Mouse (Mus musculus) forebrain, embryonic 11.5 days (tissue): ENCODE measurements around the gene Srpr. TPM values are rescaled to one million over a fixed set of nuclear protein-coding genes. Genes with fewer than 3 reads are reported as not detected.

Source experiments
- ATAC-seq: fragments of 200-750 bp; cut with Nextera tagmentation; replicated peaks from 2 replicates; pipeline ENCODE4 v1.8.0; 2017; ENCODE audit warnings: moderate TSS enrichment; ENCODE audit not compliant: low FRiP score
- DNase-seq: peaks from one replicate; pipeline ENCODE4 v3.0.0-alpha.2; 2017; ENCODE audit warnings: low spot score
- H3K27ac ChIP-seq: fragments of 300-500 bp; sonication (generic); 2 replicates; pipeline ENCODE4 v1.5.1; 2014; ENCODE audit warnings: low read depth, low read length
- H3K27me3 ChIP-seq: fragments of 300-500 bp; sonication (generic); 2 replicates; pipeline ENCODE4 v1.6.1; 2014; ENCODE audit warnings: mild to moderate bottlenecking, low read length, mixed read lengths; ENCODE audit not compliant: control insufficient read depth, insufficient read depth
- H3K36me3 ChIP-seq: fragments of 300-500 bp; sonication (generic); 2 replicates; pipeline ENCODE4 v1.6.1; 2014; ENCODE audit warnings: mild to moderate bottlenecking, low read length, moderate library complexity, mixed read lengths; ENCODE audit not compliant: control insufficient read depth, insufficient read depth
- H3K4me1 ChIP-seq: fragments of 300-500 bp; sonication (generic); replicated peaks from 2 replicates; pipeline ENCODE4 v1.6.1; 2014; ENCODE audit warnings: low read length, mixed read lengths; ENCODE audit not compliant: control insufficient read depth, insufficient read depth
- H3K4me2 ChIP-seq: fragments of 300-500 bp; sonication (generic); 2 replicates; pipeline ENCODE4 v1.6.1; 2014; ENCODE audit warnings: low read depth, mild to moderate bottlenecking, low read length, moderate library complexity, mixed read lengths; ENCODE audit not compliant: severe bottlenecking
- H3K4me3 ChIP-seq: fragments of 300-500 bp; sonication (generic); 2 replicates; pipeline ENCODE4 v1.5.1; 2014; ENCODE audit warnings: low read depth, low read length
- H3K9ac ChIP-seq: fragments of 300-500 bp; sonication (generic); 2 replicates; pipeline ENCODE4 v1.6.1; 2014; ENCODE audit warnings: low read length
- H3K9me3 ChIP-seq: fragments of 300-500 bp; sonication (generic); 2 replicates; pipeline ENCODE4 v1.6.1; 2016; ENCODE audit warnings: low read length, mixed read lengths; ENCODE audit not compliant: control insufficient read depth
- WGBS: fragments of 180-500 bp; shearing (Covaris S2); extraction: QIAGEN DNeasy Blood & Tissue Kit; methylation state at CpG from one replicate; pipeline ENCODE4 v1.1.7; 2014; 5-methylcytosine and 5-hydroxymethylcytosine counted together
- polyA plus RNA-seq: library from polyadenylated mRNA; unstranded; fragments of >200 nt; fragmentation: Nextera tagmentation; extraction: Ambion mirVana; gene quantifications from 2 replicates; pipeline ENCODE4 v1.2.1, GENCODE M21; 2014

Gene Srpr
- polyA plus RNA-seq, 1 experiment from 2014 or later = 89.2 TPM

- DNase-seq = no peak
- H3K4me3 ChIP-seq = no peak overlapping the region
- no peak overlapping the region for H3K4me2 ChIP-seq
- H3K36me3 ChIP-seq = peaks cover 8% of the 10 kb centered on the region; the same call in 1 of the 2 replicates
- no peaks in the 10 kb centered on the region for H3K9me3 ChIP-seq
- 93% methylated on average over 3 of the region's 3 CpGs for WGBS
- H3K27ac ChIP-seq = no peak overlapping the region
- H3K9ac ChIP-seq = no peak overlapping the region
- no peaks in the 10 kb centered on the region for H3K4me1 ChIP-seq
- H3K27me3 ChIP-seq = no peaks in the 10 kb centered on the region
- ATAC-seq = no peak
Observed at GRCm38 (mm10) chr9:35223466-35223865, 23.5 kb downstream of the Srpr start.

- Histone ChIP-seq H3K4me3 (no peak overlapping the region), H3K9me3 (no peaks in the 10 kb centered on the region), H3K4me1 (no peaks in the 10 kb centered on the region), H3K27ac (no peak overlapping the region), H3K9ac (no peak overlapping the region), H3K4me2 (no peak overlapping the region), H3K27me3 (no peaks in the 10 kb centered on the region), H3K36me3 (peaks cover 3% of the 10 kb centered on the region; the same call in 1 of the 2 replicates)
- DNase-seq (no peak), ATAC-seq (no peak)
- 90% methylated on average over 3 of the region's 3 CpGs for WGBS
Observed at GRCm38 (mm10) chr9:35228671-35229070, 28.7 kb downstream of the Srpr start.

- no peak for ATAC-seq
- no peak overlapping the region for H3K4me2 ChIP-seq
- H3K27ac ChIP-seq = no peak overlapping the region
- H3K36me3 ChIP-seq = peaks cover 3% of the 10 kb centered on the region; the same call in 1 of the 2 replicates
- no peak for DNase-seq
- H3K4me1 ChIP-seq = no peaks in the 10 kb centered on the region
- H3K9me3 ChIP-seq = no peaks in the 10 kb centered on the region
- no peaks in the 10 kb centered on the region for H3K27me3 ChIP-seq
- no peak overlapping the region for H3K4me3 ChIP-seq
- WGBS = 66% methylated on average over 3 of the region's 3 CpGs
- no peak overlapping the region for H3K9ac ChIP-seq
Observed at GRCm38 (mm10) chr9:35235996-35236395, 36.0 kb downstream of the Srpr start.

- H3K27me3 ChIP-seq = no peaks in the 10 kb centered on the region
- H3K4me1 ChIP-seq = no peaks in the 10 kb centered on the region
- H3K4me2 ChIP-seq = no peak overlapping the region
- H3K36me3 ChIP-seq = no peaks in the 10 kb centered on the region
- WGBS = 90% methylated on average over 1 of the region's 1 CpGs
- no peak overlapping the region for H3K4me3 ChIP-seq
- H3K27ac ChIP-seq = no peak overlapping the region
- H3K9ac ChIP-seq = no peak overlapping the region
- no peaks in the 10 kb centered on the region for H3K9me3 ChIP-seq
- no peak for DNase-seq
- no peak for ATAC-seq
Observed at GRCm38 (mm10) chr9:35238371-35238770, 38.4 kb downstream of the Srpr start.

GRCm38 (mm10) chr9:35238915-35239571 is 39.1 kb downstream of the Srpr start:
- no peaks in the 10 kb centered on the region for H3K27me3 ChIP-seq
- H3K9me3 ChIP-seq = no peaks in the 10 kb centered on the region
- DNase-seq (no peak), ATAC-seq (no peak)
- H3K4me3 ChIP-seq = no peak overlapping the region
- no peaks in the 10 kb centered on the region for H3K36me3 ChIP-seq
- H3K9ac ChIP-seq = no peak overlapping the region
- H3K4me1 ChIP-seq = no peaks in the 10 kb centered on the region
- no peak overlapping the region for H3K4me2 ChIP-seq
- no peak overlapping the region for H3K27ac ChIP-seq
- WGBS = 85% methylated on average over 6 of the region's 6 CpGs

DNA sequence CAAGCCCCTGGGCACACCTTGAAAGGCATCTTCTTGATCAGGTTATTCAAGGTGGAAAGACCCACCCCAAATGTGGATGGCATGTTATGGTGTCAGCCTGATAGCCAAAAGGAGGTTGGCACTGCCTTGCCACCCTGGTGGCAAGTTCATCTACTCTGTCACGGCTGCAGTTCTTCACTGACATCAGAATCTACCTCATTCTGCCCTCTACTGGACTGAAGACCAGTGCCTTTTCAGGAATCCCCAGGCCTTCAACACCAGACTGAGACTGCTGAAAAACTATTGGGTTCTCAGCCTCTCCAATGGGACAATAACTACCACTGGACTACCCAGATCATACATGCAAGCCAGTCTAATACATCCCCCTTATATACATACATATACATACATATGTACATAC is 39.8 kb downstream of the Srpr start:
- WGBS = 89% methylated on average over 1 of the region's 1 CpGs
- H3K4me3 ChIP-seq = no peak overlapping the region
- DNase-seq (no peak), ATAC-seq (no peak)
- no peaks in the 10 kb centered on the region for H3K27me3 ChIP-seq
- no peak overlapping the region for H3K27ac ChIP-seq
- H3K4me1 ChIP-seq = no peaks in the 10 kb centered on the region
- H3K4me2 ChIP-seq = no peak overlapping the region
- H3K9me3 ChIP-seq = no peaks in the 10 kb centered on the region
- H3K9ac ChIP-seq = no peak overlapping the region
- no peaks in the 10 kb centered on the region for H3K36me3 ChIP-seq

- Histone ChIP-seq H3K36me3 (no peaks in the 10 kb centered on the region), H3K4me3 (no peak overlapping the region), H3K27me3 (no peaks in the 10 kb centered on the region), H3K4me2 (no peak overlapping the region), H3K9ac (no peak overlapping the region), H3K4me1 (no peaks in the 10 kb centered on the region), H3K27ac (no peak overlapping the region), H3K9me3 (no peaks in the 10 kb centered on the region)
- WGBS = 95% methylated on average over 2 of the region's 2 CpGs
- ATAC-seq = no peak
- no peak for DNase-seq
Observed at GRCm38 (mm10) chr9:35247405-35247804, 47.4 kb downstream of the Srpr start.

DNA sequence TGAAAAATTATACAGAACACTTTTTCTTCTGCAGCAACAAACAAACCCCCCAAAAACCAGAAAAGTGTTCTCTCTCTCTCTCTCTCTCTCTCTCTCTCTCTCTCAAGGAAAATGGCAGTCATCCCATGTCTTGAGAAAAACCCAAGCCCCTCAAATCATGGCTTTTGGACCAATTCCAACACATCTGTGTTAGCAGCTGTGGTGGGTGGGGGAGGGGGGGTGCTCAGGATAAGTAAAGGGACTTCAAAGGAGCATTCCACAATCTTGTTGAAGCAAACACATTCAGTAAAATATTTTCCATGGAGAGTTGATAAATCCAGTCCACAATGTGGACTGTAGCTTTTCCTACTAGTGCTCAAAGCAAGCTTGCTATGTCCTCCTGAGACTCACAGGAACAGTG is 49.5 kb downstream of the Srpr start:
- no peaks in the 10 kb centered on the region for H3K27me3 ChIP-seq
- H3K9ac ChIP-seq = no peak overlapping the region
- H3K4me1 ChIP-seq = no peaks in the 10 kb centered on the region
- H3K27ac ChIP-seq = no peak overlapping the region
- DNase-seq (no peak), ATAC-seq (no peak)
- H3K9me3 ChIP-seq = no peaks in the 10 kb centered on the region
- H3K4me3 ChIP-seq = no peak overlapping the region
- H3K4me2 ChIP-seq = no peak overlapping the region
- H3K36me3 ChIP-seq = no peaks in the 10 kb centered on the region

DNA sequence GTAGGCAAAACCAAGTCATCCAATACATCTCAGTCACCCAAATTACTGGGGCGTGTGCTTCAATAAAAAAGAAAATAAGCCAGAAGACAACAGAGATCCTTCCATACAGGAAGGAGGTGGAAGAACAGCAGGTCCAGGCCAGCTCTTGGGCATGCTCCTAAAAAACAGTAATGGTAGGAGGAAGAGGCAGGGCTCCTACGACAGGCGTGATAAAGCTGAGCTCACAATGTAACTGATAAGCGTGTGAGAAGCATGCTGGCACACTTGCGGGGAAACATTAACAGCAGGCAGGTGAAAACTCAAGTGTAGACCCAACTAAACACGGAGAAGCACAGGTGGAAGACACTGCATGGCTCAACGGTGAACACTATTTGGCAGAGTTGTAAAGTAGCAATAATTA is 57.4 kb downstream of the Srpr start:
- WGBS = 94% methylated on average over 7 of the region's 7 CpGs
- DNase-seq (no peak), ATAC-seq (no peak)
- Histone ChIP-seq H3K36me3 (no peaks in the 10 kb centered on the region), H3K9me3 (no peaks in the 10 kb centered on the region), H3K9ac (no peak overlapping the region), H3K4me2 (no peak overlapping the region), H3K27ac (no peak overlapping the region), H3K4me3 (no peak overlapping the region), H3K27me3 (no peaks in the 10 kb centered on the region), H3K4me1 (no peaks in the 10 kb centered on the region)
